Mouse (Mus musculus) R1 (cell line): Measurements from ENCODE around the gene Strn4.

ENCODE experiments used
- DNase-seq: peaks from one replicate; pipeline ENCODE4 v3.0.0-alpha.2; 2018; ENCODE audit warnings: low read depth, low spot score

Strn4 gene

GRCm38 (mm10) chr7:16815351-16815941 lies at the start of gene Strn4:
Gene Strn4, plus strand, starts transcription at chr7:16815889.
- DNase-seq, result peak; percentile 87

- DNase-seq, result peak; percentile 77
These were observed 49.2 kb upstream of the Strn4 start for GRCm38 (mm10) chr7:16766443-16766842.

- DNase-seq, result no peak
These were observed 39.8 kb upstream of the Strn4 start for GRCm38 (mm10) chr7:16775888-16776287.

GRCm38 (mm10) chr7:16780076-16780475 lies 35.6 kb upstream of the Strn4 start:
- peak; percentile 82 for DNase-seq

- DNase-seq, result peak; percentile 99
These were observed 34.7 kb upstream of the Strn4 start, which contains the start of gene Slc1a5 for GRCm38 (mm10) chr7:16780825-16781554. Gene Slc1a5, plus strand, starts transcription at chr7:16781340.

- peak; percentile 49 for DNase-seq
These were observed 34.2 kb upstream of the Strn4 start for GRCm38 (mm10) chr7:16781555-16781815.

GRCm38 (mm10) chr7:16781816-16782554 lies 33.7 kb upstream of the Strn4 start:
- no peak for DNase-seq

GRCm38 (mm10) chr7:16782555-16783125 lies 33.0 kb upstream of the Strn4 start:
- no peak for DNase-seq

GRCm38 (mm10) chr7:16783224-16783688 lies 32.4 kb upstream of the Strn4 start:
- no peak for DNase-seq

GRCm38 (mm10) chr7:16783758-16784415 lies 31.8 kb upstream of the Strn4 start:
- DNase-seq, result no peak

- DNase-seq, result peak; percentile 70
These were observed 31.2 kb upstream of the Strn4 start for GRCm38 (mm10) chr7:16784498-16784976.

GRCm38 (mm10) chr7:16785541-16786083 lies 30.1 kb upstream of the Strn4 start:
- DNase-seq, result no peak

- DNase-seq, result no peak
These were observed 23.4 kb upstream of the Strn4 start for GRCm38 (mm10) chr7:16792316-16792715.

GRCm38 (mm10) chr7:16793010-16793725 lies 22.5 kb upstream of the Strn4 start:
- no peak for DNase-seq

- no peak for DNase-seq
These were observed 20.8 kb upstream of the Strn4 start for GRCm38 (mm10) chr7:16794886-16795285.

- DNase-seq, result peak; percentile 74
These were observed 11.2 kb upstream of the Strn4 start for GRCm38 (mm10) chr7:16804409-16805028.

GRCm38 (mm10) chr7:16807936-16808335 lies 7.8 kb upstream of the Strn4 start:
- DNase-seq, result peak; percentile 70

GRCm38 (mm10) chr7:16808647-16809046 lies 7.0 kb upstream of the Strn4 start:
- DNase-seq, result no peak

GRCm38 (mm10) chr7:16809739-16810138 lies 6.0 kb upstream of the Strn4 start:
- peak; percentile 87 for DNase-seq

GRCm38 (mm10) chr7:16810399-16810919 lies 5.2 kb upstream of the Strn4 start:
- peak; percentile 27 for DNase-seq
